Mouse (Mus musculus) liver, postnatal 0 days (tissue): ENCODE data around the gene Ctsw.

ENCODE experiments used
- CTCF ChIP-seq: sonication (generic); IDR thresholded peaks from 2 replicates; pipeline ENCODE4 v1.5.1; 2016; ENCODE audit warnings: antibody characterized with exemption, low read depth
- EP300 ChIP-seq: IDR thresholded peaks from 2 replicates; pipeline ENCODE4 v1.6.1; 2016; ENCODE audit warnings: antibody characterized with exemption, low read depth, mild to moderate bottlenecking

GRCm38 (mm10) chr19:5449673-5450072 is 18.6 kb downstream of the Ctsw start:
- TF ChIP-seq CTCF = no peak
- no peak for TF ChIP-seq EP300
